Mouse (Mus musculus) adrenal gland, adult 8-10 months (tissue): ENCODE measurements at regions not wholly inside any gene's neighbourhood (a gene's known extent, or its start where the extent isn't known, plus 50 kb on each side); places are given as distances from the start of the nearest gene placed in this dataset.
"Not testable (repeated sequence)": the region's sequence is repeated elsewhere in the genome, so short reads cannot be mapped to it uniquely, and the experiment has no call there.

Experiments used
- DNase-seq: peaks from one replicate; pipeline ENCODE4 v3.0.0; 2022

DNA sequence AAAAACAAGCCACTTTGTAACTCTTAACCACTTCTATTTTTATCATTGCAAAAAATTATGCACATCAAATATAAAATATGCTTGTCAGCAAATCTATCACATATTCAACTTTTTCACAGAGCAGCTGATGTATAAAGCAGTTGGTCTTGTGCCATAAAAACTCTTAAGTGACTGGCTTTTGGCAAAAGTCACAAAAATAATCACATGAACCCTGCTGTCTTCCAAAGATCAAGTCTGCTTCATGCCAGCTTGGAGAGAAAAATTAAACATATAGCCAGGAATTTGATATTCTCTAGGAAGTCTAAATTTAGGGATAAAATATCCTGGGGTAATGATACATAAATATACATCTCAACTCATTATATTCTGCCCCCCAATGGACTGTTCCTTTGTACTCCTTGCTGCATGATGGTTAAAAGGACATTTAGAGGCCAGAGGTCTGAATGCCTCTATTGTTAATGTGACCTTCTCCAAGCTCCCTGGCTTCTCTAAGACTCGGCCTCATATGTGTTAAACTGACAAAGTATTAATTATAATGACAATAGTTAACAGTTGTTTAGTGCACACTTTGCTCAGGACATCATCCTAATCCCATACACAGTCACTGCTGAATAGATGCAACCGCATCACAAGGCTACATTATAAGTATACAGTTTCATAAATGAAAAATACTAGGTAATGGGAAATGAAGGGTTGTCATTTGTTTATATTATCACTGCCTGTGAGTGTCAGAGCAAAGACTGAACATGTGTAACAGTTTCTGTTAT, 422.9 kb upstream of the Hs3st1 start:
- no peak for DNase-seq

DNA sequence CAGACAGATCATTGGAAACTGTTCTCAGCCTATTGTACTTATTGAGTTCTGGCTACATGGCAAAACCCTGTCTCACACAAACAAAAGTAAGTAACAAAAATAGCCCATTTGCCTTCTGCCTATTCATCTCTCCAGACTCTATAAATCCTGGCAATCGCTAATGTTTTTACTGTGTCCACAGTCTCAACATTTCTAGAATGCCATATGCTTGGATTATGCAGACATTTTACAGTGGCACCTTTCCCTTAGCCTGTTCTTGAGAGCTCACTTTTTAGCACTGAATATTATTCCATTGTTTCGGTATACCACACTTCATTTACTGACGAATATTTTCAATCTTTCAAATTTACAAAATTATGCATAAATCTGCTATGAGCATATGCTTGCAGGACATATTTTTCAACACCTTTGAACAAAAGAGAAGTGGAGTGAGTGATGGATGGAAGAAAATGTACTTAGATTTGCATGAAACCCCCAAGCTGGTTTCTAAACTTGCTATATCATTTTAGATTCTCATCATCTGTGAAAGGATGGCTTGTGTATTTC, 381.5 kb upstream of the Hs3st1 start:
- DNase-seq: no peak

DNA sequence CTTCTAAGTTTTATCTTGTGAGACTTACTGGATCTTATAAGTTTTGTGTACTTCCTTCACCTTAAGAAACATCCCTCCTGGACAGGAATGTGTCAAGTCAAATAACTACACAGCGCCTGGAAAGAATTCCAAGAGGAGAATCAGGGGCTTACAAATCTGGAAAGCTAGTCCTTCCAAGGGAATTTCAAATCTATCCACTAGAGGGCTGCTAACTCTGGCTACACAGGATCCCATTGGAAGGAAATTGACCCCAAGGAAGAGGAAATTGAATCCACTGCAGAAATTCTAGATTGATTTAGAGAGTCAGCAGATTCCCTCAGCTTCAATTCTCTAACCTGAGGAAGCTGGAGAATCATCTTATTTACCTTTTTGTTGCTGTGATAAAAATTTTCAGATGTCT, 369.1 kb upstream of the Hs3st1 start:
- DNase-seq: no peak

DNA sequence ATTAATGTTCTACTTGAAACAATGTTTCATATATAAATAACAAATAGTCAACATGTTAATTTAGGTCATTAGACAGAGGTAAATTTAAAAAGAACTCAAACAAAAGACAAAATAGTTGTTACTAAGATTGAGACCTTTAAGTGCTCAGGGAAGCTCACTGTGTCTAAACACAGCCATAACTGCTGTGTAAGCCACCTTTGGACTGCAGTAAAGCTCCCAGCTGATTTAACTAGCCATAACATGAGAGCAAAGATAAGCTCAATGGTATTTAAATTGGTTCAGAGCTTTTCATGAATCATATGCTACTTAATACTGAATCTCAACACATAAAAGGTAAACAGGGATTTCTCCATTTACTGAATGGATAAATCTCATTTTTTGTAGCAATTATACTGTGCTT, 361.6 kb upstream of the Hs3st1 start:
- DNase-seq: no peak

DNA sequence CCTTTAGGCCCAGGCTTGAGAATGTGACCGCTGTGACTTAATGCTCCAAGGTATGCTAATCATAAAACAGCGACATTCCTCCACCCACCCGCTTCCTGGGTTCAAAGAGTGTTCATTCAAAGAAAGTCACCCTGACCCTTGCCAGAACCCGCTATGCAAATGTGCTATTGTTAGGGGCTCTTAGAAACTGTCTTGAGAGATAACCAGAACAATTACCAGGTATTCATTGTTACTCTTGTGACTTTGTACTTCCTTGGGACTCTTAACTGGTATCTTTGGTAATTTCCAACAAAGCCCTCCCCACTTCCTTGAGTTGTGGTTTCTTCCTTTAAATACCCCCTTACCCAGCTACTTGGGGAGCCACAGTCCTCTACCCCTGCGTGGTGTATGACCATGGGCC, 334.3 kb upstream of the Hs3st1 start:
- not testable (repeated sequence) for DNase-seq

DNA sequence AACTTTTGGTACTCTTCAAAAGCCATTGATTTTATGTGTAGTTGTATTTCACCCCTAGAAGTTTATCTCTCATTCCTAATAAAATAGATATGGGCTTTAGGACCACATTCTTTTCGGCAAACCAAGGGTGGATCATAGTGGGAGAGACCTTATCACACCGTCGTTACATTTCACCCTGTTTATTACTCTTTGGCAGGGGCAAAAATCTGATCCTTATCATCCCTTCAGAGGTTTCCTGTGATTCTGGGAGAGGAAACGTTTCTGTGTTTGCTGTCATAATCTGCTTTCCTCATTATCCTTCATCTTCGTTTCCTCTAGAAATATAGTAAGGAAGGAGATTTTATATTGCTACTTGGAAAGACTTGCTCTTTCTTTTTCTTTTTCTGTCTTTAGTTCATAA, 290.0 kb upstream of the Hs3st1 start:
- no peak for DNase-seq

DNA sequence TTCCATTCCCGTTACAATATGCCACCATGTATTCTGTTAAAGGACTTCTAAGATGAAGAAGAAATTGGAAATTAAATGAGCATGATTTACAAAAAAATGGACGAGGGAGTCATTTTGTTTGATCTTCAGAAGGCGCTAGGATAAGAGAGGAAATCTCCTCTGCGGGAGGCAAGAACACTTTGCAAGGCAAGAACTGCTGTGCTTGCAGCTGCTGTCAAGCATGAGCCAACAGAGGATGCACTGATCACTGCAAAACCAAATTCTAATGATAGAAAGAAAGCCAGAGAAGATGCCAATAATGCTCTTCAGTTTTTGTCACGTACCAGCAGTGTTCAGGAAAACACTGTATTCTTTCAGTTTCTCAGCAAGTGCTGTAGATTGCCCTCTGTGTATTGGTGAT, 279.2 kb upstream of the Hs3st1 start:
- DNase-seq: no peak

DNA sequence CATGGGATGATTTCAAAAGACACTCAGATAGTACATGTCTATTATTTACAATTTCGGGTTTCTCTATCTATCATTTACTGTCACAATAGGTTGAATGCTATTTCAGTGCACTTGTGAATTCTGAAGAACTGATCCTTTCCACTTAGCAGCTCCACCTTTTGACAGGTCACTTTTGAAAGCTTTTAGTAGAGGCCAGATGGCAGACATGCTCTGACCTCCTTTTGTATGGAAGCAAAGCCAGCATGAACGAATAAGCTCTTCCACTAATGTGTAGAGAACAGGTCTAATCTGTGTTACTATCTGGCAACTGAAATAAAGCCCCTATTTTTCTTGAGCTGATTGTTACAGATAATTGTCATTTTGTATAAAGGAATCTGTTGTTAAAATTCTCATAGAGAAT, 278.4 kb upstream of the Hs3st1 start:
- DNase-seq: no peak

DNA sequence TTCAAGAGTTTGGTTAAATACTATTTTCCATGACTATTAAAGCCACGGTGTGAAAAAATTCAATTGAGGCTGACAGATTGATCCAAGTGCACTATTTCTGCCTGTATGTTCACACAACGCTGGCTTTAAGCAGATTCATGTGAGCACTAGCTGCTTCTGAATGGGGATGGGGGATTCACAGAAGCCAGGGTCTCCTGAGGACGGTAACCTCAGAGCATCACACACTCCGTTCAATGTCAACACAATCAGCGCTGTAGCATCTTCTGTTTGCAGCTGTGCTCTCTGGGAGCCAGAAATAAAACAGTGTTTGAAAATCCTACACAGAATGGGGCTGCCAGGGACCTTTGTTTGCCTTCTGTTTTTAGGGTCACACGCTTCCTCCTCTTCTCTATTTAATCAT, 275.0 kb upstream of the Hs3st1 start:
- no peak for DNase-seq

DNA sequence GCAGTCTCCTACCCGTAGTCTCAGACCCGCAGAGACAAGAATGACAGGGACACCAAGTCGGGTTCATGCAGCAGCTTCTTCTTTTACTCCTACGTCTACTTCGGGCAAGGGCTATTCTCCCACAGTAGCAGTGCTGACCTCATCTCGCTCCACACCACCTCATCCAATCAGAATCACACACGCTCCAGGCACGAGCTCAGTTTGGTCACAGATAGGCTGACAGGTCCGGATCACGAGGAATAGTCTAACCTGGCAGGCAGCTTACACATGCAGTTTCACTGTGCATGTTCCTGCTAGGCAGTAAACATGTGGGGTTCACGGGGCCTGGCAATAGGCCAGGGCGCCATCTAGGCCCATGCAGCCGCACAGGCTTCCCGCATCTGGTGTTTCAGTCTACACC, 260.7 kb upstream of the Hs3st1 start:
- DNase-seq: no peak

DNA sequence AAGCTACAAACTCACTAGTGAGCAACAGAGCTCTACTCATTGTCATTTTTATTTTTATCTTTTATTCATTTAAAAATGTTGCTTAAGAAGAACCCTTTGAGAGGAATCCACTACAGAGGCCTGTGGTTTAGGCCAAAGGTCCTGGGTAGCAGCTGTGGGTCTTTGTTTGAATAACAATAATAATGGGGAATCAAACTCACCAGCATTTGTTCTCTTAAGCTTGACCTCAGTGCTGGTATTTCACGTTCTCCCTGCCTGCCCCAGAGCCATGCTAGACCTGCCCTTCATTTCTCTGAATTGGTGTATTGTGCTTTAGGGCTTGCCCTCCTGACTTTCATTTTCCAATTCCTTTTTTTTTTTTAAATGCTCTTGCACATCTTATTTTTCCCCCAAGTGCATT, 232.8 kb upstream of the Hs3st1 start:
- DNase-seq: no peak

DNA sequence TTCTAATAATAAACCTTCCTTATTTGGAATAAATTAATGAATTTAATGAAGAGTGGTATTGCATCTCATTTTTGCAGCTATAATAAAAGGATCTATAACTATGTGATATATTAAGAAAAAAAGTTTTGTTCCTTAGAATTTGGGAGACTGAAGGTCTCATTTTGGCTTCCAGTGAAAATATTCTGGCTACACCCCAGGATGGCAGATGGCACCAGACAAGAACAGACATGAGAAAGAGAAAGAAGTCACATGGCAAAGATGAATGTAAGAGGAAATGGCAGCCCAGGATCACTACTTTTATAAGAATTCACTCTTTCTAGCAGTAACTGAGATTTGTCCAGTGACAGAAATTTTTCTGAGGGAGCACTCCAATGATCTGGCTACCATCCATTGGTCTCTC, 209.1 kb upstream of the Hs3st1 start:
- DNase-seq: no peak

DNA sequence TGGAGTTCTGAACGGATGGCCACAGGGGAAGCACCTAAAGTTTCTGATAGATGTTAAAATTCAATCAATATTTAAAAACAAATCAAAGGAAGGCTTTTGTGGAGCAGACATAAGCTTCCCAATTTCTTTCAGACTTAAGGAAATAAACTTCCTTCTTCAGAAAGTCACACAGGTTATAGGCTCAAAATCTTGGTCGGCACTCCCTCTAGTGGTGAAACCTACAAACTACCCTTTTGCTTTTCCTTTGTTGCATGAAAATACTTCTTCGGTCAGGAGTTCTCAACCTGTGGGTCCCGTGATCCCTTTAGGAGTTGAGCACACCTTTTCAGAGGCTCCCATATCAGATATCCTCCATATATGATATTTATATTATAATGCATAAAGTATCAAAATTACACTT, 205.7 kb upstream of the Hs3st1 start:
- DNase-seq: no peak

DNA sequence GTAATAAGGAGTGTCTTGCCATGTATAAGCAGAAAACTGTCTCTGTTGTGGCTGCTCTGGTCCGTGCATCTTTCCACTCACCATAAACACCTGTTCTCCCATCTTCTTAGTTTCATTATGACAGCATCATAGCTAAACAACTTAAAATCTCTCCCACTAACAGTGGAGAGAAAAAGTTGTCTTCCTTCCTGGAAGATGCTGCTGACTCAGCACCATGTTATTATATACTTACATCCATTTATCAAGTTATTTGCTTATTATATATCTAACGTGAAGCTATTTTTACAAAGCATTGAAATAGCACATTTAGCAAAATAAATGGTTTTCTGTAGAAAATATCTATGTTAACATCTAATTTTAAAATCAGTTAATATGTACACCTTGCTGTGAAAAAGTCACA, 180.3 kb upstream of the Hs3st1 start:
- no peak for DNase-seq

DNA sequence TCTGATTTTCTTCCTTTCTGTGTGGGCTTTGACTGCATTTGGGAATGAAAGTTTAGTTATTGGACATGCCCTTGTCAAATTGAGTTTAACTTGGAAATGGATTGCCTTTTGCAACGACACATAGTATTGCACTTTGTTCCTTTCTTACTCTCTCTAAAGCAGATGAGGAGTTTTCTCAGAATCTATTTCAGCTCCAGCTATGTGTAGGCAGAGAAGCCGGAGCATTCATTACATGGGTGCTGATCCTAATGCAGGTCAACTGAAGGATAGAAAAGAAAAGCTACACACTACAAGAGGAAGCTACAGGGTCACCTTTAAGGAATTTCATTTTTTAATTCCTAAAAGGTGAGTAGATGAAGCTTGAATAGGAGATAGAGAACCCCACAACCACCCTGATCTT, 176.6 kb upstream of the Hs3st1 start:
- DNase-seq: no peak

DNA sequence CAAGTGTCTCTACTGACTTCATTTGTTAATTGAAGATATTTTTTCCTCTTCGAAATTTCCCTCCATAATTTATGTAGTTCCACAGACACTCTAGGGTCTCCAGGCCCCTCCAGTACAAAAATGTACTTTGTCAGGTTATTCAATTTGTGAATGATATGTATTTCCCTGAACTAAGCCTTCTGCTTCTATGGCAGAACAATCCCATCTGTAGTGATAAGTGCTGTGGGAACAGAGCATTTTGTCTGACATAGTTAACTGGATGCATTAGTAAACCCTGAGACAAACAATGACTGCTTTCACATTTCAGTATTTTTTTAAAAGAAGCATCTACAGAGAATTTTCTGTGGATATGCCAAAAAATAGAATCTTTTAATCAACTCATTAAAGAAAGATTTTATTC, 154.1 kb upstream of the Hs3st1 start:
- DNase-seq: no peak

DNA sequence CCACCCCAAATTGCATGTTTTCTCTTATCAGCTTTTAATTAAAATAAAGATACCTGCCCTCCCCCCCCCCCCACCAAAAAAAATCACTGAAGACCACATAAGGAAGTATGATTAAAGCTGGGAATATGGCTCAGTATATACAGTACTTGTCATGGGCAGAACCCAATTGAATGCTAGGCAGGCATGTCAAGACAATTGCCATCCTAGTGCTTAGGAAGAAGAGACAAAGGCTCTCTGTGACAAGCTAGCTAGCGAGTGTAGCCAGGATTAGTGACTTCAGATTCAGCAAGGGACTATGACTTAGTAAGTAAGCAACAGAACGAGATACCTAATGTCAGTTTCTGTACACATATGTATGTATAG, 116.4 kb upstream of the Hs3st1 start:
- DNase-seq: no peak

DNA sequence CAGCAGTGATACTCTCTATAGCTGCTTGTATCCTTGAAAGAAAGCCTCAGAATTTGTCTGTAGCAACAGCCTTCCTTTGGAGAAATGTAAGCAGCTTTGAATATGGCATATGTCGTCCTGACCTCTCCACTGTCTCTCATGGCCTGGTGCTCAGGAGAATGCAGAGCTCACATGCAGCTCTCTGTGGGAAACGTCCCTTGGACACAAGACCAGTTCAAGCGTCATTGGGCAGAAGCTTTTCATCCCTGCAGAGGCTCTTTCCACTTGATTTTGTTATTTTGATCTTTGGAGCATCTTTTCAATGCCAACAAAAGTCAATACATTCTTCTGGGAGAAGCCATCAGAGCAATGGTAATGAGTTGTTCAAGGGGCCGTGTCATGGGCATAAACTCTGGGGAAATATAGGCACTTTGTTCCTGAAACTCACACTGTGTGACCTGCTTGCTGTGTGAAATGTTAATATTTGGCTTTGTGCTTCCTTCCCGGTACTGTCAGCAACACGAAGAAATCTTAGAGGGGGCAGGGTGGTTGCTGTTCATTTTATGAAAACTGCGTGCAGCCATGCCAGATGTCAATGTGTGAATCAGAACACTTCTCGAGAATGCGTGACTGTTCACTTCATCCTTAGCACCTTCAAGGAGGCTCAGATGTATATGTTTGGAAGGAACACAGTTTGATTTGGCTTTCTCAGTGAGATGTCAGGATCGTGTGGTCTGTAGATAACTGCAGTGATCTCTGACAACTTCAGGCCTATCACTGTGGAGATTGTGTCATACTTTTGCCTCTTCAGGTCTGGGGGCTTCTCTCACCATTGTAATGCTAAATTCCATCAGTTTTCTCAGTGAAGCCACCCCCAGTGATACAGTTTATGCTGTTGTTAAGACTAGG, 115.8 kb upstream of the Hs3st1 start:
- DNase-seq: no peak

DNA sequence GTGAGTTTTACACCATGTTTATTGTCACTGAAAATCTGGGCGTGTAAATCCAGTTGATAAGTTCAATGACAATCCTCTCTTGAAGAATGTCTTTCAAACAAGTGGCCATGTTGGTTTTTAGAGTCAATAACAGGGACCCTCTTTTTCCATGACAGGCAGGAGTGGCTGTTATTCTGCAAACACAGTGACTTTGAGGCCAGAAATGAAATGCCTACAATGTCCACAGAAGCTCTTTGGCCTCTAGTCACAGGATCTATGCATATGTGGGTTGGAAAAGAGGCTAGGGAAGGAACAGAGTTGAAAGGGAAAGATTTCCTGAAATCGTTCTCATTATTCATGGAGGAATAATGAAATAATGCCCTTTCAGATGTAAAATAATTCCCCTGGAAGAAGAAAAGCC, 101.9 kb upstream of the Hs3st1 start:
- no peak for DNase-seq

DNA sequence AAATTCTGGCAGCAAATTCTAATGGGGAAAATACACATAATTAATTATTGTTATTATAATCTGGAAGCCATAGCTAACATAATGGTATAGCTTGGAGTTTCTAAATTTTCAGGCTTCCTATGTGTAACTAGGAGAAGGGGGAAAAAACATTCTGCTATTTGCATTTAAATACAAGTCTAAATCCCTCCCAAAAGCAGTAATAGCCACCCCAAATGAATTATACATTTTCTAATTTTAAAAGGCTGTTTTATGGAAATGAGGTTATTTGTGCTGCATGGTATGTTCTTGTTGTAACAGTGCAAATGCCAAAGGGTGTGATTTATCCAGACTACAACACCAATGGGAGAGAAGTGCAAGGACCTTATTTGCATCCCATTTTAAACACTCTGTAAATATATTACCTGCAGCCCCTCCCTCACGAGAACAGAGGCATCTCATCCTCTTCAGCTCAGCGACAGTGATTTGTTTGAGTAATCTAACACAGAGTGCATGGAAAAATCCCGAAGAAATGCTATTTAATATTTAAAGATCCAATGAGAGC, 101.4 kb upstream of the Hs3st1 start:
- DNase-seq: no peak

DNA sequence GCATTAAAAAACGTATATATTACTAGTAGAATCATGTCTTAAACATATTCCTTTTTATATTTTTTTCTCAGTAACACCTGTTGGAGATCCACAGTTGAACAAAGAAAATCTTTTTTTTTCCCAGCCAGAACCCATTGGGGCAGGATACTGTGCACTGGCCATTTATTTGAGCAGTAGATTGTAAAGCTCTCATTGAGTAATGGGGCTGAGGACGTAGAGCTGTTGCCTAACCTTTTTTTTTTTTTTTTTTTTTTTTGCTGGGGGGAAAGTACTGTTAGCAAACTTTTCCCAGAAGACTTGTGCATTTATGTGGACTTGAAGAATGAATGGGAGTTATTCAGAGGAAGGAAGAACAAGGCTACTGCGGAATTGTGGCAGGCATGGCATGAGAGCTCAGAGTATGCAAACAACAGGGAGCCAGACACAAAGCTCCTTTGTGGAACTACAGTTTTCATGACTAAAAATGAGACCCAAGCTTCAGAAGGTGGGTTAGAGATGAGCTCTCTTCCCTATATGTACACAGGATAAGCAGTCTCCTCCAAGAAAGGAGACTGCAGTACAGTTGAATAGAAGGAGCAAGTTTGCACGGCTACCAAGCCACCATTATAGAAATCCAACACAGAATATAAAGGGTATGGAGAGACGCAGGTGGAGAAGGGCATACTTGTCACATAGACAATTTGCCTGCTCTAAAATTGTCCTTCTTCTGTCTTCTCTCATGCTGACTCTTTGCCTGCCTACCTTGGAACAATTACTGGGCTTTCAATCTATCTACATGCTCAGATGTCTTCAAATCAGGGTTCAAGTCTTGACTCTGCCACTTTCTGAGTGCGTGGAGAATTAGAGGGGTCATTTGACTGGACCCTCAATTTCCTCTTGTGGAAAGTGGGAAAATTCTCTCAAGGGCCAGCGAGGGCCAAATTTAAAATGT, 100.7 kb upstream of the Hs3st1 start:
- DNase-seq: no peak

DNA sequence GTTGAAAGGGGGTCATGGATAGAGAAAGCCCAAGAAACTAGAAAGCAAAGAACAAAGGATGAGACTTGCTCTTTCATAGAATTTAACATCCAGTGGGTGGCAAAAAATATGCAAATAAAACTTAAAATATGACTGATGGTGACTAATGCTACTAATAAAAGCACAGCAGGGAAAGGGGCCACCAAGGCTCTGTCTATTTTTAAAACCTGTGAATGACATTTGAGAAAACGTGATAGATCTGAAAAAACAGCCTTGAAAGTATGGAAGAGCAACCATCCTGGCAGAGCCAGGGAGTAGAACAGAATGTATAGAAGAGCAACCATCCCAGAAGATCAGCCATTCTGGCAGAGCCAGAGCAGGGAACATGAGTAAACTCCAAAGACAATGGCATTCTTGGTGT, 91.9 kb upstream of the Hs3st1 start:
- DNase-seq: no peak

DNA sequence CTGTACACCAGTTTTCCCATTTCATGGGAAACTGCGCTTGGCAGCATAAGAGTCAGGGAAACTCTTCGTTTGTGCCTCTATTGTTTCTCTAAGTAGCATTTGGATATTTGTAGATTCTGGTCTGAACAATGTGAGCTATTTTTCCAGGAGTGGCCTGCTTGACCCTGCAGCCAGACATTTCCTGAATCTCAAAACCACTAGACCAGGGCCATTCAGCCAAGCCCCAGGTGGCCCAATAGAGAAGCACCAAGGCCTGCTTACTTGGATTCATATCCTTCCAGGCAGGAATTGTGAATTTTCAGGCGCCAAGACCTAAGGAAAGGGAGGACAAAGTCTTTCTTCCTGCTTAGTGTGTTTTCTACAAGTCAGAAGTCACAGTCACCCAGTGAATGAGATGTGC, 85.9 kb upstream of the Hs3st1 start:
- no peak for DNase-seq
